Mouse (Mus musculus) c-Kit-negative CD71-positive TER-119-positive erythroid progenitor cells, embryonic 14.5 days (primary cell): ENCODE data around the gene Pim2.
"Not testable (repeated sequence)": the region's sequence is repeated elsewhere in the genome, so short reads cannot be mapped to it uniquely, and the experiment has no call there.

ENCODE experiments used
- DNase-seq: peaks from one replicate; pipeline ENCODE4 v3.0.0-alpha.2; 2013; ENCODE audit warnings: low read depth, low spot score

The Pim2 gene

GRCm38 (mm10) chrX:7907735-7908134 is 29.7 kb downstream of the Pim2 start, which contains the start of gene Gm10491:
TSS of gene Gm10491 (minus strand) at chrX:7907835.
- no peak for DNase-seq

- not testable (repeated sequence) for DNase-seq
Observed at GRCm38 (mm10) chrX:7909242-7909641, 31.2 kb downstream of the Pim2 start, which contains the start of gene Gm10490. TSS of gene Gm10490 (plus strand) at chrX:7909542.

GRCm38 (mm10) chrX:7910473-7910872 is 32.4 kb downstream of the Pim2 start:
- no peak for DNase-seq

DNA sequence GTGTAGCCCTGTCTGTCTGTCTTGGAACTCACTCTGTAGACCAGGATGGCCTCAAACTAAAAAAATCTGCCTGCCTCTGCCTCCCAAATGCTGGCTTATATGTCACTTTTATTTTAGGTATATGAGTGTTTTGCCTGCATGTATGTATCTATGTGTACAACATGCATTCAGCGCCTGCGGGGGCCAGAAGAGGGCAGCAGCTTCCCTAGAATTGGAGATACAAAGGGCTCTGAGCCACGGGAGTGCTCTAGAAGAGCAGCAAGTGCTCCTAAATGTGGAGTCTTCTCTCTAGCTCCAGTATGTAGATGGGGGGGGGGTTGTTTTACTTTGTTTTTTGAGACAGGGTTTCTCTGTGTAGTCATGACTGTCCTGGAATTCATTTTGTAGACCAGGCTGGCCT is 37.6 kb downstream of the Pim2 start:
- not testable (repeated sequence) for DNase-seq

DNA sequence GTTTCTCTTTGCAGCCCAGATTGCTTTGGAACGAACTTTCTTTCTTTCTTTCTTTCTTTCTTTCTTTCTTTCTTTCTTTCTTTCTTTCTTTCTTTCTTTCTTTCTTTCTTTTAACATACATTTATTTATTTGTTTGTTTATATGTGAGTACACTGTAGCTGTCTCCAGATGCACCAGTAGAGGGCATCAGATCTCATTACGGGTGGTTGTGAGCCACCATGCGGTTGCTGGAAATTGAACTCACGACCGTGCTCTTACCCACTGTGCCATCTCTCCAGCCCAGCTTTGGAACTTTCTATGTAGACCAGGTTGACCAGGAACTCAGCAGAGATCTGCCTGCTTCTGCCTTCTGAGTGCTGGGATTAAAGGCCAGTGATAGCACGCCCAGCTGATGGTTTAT is 39.9 kb downstream of the Pim2 start:
- not testable (repeated sequence) for DNase-seq

DNA sequence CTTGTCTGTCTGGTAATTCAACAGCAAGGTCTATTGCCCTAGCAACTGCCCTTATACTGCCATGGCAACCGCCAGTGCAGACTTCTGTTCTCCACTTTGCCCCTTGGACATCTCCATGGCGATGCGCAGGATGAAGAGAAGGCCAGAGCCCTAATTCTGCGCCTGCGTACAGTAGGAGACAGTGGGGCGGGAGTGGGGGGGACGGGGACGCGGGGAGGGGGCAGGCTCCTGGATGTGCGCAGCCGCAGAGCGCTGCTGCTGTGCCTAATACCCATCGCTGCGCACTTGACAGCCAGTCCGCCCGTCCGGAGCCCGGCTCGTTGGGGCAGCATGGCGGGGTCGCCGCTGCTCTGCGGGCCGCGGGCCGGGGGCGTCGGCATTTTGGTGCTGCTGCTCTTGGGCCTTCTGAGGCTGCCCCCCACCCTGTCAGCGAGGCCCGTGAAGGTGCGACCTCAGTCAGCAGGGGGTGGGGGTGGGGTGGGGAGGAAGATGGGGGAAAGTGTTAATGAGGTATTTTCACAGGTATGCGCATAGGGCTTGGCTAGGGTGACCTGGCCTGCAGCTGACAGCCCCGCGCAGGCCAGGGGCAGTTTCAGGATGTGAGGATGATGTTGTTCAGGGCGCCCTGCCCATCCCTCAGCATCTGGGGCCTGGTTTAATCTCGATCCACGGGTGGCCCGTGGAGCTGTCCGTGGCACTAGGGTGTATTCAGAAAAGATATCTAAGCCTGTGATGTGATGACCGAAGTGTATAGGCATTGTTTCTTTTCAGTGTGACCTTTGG is 41.7 kb downstream of the Pim2 start, which contains the start of gene Pcsk1n:
Gene Pcsk1n (plus strand): TSS at position 222 of the 783 bp plus-strand sequence.
- no peak for DNase-seq

DNA sequence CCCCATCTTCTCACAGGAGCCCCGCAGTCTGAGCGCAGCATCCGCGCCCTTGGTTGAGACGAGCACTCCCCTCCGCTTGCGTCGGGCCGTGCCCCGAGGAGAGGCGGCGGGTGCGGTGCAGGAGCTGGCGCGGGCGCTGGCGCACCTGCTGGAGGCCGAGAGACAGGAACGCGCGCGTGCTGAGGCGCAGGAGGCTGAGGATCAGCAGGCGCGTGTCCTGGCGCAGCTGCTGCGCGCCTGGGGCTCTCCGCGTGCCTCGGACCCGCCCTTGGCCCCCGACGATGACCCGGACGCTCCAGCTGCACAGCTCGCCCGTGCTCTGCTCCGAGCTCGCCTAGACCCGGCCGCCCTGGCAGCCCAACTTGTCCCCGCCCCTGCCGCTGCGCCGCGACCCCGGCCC is 44.0 kb downstream of the Pim2 start:
- DNase-seq: no peak

DNA sequence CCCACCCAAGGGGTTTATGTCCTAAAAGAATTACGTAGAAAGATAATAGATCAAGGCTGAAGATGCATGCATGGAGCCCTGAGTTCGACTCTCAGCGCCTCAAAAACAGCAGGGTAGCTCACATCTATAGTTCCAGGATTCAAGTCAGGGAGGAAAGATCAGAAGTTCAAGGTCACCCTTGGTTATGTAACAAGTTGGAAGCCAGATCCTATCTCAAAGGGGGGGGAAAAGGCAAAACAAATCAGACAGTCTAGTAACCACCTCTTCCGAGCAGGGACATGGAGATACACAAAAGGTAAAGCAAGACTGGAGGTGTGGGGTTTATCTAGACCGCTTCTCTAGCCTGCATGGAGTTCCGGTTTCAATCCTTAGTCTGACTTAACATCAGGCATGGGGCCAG is 48.2 kb downstream of the Pim2 start:
- no peak for DNase-seq

DNA sequence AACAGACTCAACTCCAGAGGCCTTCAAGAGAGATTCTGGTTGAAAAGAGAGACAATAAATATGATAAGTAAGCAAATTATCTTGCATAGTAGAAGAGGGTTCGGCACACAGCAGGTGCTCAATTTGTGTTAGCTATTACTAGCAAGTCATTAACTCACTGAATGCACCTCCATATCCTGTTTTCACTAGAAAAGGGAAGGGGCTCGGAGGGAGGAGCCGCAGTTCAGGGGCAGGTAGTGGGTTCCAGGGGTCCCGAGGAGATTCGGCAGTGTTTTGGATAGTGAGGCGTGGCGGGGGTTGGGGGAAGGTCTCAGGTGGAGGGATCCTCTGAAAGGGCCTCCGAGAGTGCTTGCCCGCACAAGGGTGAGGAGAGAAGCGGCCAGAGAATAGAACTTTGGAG is 49.1 kb downstream of the Pim2 start:
- DNase-seq: no peak

DNA sequence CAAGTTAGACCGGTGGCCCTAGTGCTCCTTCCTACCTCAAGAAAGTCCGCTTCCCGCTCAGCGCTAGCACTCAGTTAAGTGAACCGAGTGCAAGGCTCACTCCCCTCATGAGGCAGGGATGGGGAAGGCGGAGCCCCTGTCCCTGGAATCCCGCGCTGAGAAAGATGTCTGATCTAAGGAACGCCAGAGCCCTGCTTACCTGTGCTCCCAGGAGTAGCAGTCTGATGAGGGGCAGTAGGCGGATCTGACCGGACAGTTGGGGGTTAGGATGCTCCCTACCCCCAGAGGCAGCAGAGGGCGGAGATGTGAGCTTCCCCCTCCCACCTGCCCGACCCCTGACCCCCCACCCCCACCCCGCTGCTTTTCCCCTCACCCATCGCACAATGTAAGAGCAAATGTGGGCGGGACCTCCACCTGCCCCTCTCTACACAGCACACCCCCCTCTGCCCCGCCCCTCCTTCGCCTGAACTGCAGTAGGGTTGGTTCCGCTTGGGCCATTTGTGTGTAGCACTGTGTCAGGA is 50.3 kb downstream of the Pim2 start, which contains the start of gene Eras:
Gene Eras (minus strand): TSS at position 338 of the 521 bp plus-strand sequence.
- DNase-seq: no peak
